Mouse (Mus musculus) neutrophil, adult 83 days (primary cell): Measurements from ENCODE around the gene Ppp1r11. TPM values are rescaled to one million over a fixed set of nuclear protein-coding genes. Genes with fewer than 3 reads are reported as not detected.

Experiments used
- total RNA-seq, 2 experiments: library from RNA; stranded (reverse); gene quantifications; one replicate each; pipeline ENCODE4 v1.2.4; 2023

Gene Ppp1r11
- 10 to 100 TPM; 36.4 to 42.1 TPM for total RNA-seq

GRCm38 (mm10) chr17:36950981-36951947 is at the start of gene Ppp1r11:
Gene Ppp1r11, minus strand, starts transcription at chr17:36951741.

GRCm38 (mm10) chr17:37000863-37001262 is 49.3 kb upstream of the Ppp1r11 start, which contains the start of gene Zfp57:
Gene Zfp57, plus strand, starts transcription at chr17:37001163.

GRCm38 (mm10) chr17:36989437-36989836 is 37.9 kb upstream of the Ppp1r11 start, which contains the start of gene H2-M5:
Gene H2-M5, minus strand, starts transcription at chr17:36989537.

GRCm38 (mm10) chr17:36981221-36981813 is 29.8 kb upstream of the Ppp1r11 start, which contains the start of gene 2410137M14Rik:
Gene 2410137M14Rik, minus strand, starts transcription at chr17:36981237.

GRCm38 (mm10) chr17:36957999-36958743 is 6.6 kb upstream of the Ppp1r11 start, which contains the start of the genes Znrd1 and Znrd1as:
Gene Znrd1, minus strand, starts transcription at chr17:36958559.
Gene Znrd1as, plus strand, starts transcription at chr17:36958592.

GRCm38 (mm10) chr17:36942791-36943471 is 8.6 kb downstream of the Ppp1r11 start, which contains the start of gene Rnf39:
Gene Rnf39, plus strand, starts transcription at chr17:36942918.

Other genes with a start within 250 kb of the Ppp1r11 start
- not detected for gene H2-M10.5, start 178.8 kb downstream of the Ppp1r11 start, total RNA-seq
- gene H2-M10.6, start 139.6 kb downstream of the Ppp1r11 start, total RNA-seq, result not detected
- gene Trim26, start 114.6 kb downstream of the Ppp1r11 start, total RNA-seq, result 10 to 100 TPM; 24.9 to 33.9 TPM
- not detected for gene Trim15, start 84.5 kb downstream of the Ppp1r11 start, total RNA-seq
- 10 to 100 TPM in 1 of 2 experiments, 1 to 10 TPM in 1; 6.7 to 11.4 TPM for gene Trim10, start 82.2 kb downstream of the Ppp1r11 start, total RNA-seq
- gene Trim40, start 61.6 kb downstream of the Ppp1r11 start, total RNA-seq, result not detected
- not detected for gene Trim31, start 53.6 kb downstream of the Ppp1r11 start, total RNA-seq
- gene Rnf39, start 8.8 kb downstream of the Ppp1r11 start, total RNA-seq, result not detected
- gene Znrd1, start 6.8 kb upstream of the Ppp1r11 start, total RNA-seq, result 10 to 100 TPM; 29.7 to 30.7 TPM
- 1 to 10 TPM; 1.6 to 1.9 TPM for gene Znrd1as, start 6.9 kb upstream of the Ppp1r11 start, total RNA-seq
- gene 2410137M14Rik, start 29.5 kb upstream of the Ppp1r11 start, total RNA-seq, result not detected
- not detected for gene H2-M5, start 37.8 kb upstream of the Ppp1r11 start, total RNA-seq
- under 1 TPM in 1 of 2 experiments, not detected in 1; 0.24 TPM for gene Zfp57, start 49.4 kb upstream of the Ppp1r11 start, total RNA-seq
- gene Mog, start 71.7 kb upstream of the Ppp1r11 start, total RNA-seq, result not detected
- gene Gabbr1, start 94.2 kb upstream of the Ppp1r11 start, total RNA-seq, result 10 to 100 TPM; 87.9 to 96.0 TPM
- under 1 TPM in 1 of 2 experiments, not detected in 1; 0.24 TPM for gene Olfr90, start 136.8 kb upstream of the Ppp1r11 start, total RNA-seq
- not detected for gene Olfr91, start 146.5 kb upstream of the Ppp1r11 start, total RNA-seq
- gene Olfr92, start 168.3 kb upstream of the Ppp1r11 start, total RNA-seq, result not detected
- gene Olfr93, start 209.8 kb upstream of the Ppp1r11 start, total RNA-seq, result not detected
- gene Ubd, start 242.2 kb upstream of the Ppp1r11 start, total RNA-seq, result not detected
- gene Olfr94, start 249.3 kb upstream of the Ppp1r11 start, total RNA-seq, result not detected